Mouse (Mus musculus) embryo, embryonic 9.5 days (tissue): ENCODE results near the gene Wdtc1.

Source experiments
- DNase-seq: peaks from one replicate; pipeline ENCODE4 v3.0.0-alpha.2; 2017; ENCODE audit errors: extremely low spot score

Gene Wdtc1

DNA sequence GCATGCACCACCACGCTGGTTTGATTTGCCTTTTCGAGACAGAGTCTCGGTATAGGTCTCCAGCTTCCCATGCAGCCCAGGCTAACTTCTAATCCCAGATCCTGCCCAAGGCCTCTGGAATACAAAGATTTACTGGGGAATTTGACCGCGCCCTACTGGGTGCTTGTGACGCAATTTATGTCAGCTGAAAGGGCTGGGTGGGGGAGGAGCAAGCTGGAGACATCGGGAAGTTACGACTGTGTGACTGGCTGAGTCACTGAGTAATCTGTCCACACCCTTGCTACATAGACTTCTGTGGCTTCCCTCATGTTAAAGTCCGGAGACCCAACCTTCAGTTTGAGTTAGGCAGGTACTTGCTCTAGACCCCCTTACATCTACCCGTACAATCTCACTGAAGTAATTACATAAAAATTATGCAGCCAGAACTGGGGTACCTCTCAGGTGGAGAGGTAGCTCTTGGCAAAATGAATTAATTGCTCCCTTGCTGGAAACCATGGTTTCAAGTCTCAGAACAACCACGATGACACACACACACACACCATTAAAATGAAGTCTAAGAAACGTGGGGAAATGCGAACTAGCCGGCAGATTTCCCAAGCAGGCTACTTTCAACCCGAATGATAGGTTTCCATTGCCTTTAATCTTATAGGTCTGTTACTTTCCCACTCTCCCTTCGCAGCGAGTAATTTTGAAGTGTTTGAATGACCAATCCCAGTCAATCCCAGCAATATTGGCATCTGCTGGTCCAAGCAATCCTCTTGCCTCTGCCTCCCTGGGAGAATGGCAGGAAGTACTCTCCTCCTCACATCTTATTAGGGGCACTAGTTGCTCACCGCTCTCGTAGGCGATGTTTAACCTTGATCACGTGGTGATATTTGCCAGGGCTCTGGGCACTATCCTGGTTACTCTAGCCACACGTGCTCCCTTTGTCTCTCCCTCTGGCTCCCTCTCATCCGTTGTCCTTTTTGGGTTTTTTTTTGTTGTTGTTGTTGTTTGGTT, at the start of gene Wdtc1:
Wdtc1 (minus strand) TSS at position 115 of the 999 bp plus-strand sequence.
- no peak for DNase-seq

DNA sequence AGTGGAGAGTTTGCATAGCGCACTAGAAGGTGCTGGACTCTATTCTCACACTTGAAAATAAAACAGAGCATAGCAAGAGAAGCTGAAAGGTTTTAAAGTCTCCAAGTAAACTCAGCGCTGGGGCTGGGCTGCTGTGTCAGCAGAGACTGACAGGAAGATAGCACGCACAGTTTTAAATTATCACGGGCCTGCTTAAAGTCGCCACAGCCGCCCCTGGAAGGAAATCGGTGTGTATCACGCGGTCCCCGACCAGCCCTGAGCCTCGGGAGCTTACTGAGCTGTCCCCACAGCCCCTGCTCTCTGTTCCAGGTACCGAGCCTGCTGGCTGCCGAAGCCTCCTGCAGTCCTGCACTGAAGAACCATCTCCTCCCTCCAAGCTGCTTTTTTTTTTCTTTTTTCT, 48.7 kb upstream of the Wdtc1 start:
- DNase-seq = no peak

GRCm38 (mm10) chr4:133400098-133400497, 46.8 kb upstream of the Wdtc1 start:
- DNase-seq = no peak

DNA sequence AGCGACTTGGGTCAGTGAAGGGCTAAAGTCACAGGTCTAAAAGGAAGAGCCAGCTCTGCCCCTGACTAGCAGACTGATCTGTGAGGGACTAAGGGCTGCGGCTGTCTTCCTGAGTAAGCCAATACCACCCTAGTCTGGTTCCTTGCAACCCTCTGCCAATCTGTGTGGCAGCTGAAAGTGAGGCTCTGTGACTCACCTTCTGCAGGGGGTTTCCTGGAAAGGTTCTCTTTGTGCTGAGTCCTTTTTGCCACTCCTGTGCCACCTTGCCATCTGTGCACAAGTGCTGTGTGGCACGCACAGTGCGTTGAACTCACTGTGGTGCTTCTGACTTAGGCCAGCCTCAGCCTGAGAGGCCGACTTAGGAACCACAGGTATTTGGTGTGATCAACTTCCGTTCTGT, 46.2 kb upstream of the Wdtc1 start:
- no peak for DNase-seq

DNA sequence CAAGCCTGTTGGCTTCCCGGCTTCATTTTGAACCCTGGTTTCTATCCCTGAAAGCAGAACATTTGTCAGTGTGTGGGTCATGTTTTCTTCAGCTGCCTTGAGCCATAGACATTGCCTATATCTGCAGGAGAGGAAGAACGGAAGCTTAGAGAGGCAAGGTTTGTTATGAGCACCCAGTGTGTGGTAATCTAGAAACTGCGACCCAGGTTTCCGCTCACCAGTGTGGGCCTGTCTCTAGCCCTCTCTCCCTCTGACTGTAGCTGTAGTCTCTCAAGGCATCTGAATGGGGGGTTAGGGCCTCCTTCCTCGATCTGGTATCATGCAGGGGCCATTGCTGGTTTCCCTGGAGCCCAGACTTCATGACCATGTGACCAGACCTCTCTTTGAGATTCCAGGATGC, 45.3 kb upstream of the Wdtc1 start:
- no peak for DNase-seq

DNA sequence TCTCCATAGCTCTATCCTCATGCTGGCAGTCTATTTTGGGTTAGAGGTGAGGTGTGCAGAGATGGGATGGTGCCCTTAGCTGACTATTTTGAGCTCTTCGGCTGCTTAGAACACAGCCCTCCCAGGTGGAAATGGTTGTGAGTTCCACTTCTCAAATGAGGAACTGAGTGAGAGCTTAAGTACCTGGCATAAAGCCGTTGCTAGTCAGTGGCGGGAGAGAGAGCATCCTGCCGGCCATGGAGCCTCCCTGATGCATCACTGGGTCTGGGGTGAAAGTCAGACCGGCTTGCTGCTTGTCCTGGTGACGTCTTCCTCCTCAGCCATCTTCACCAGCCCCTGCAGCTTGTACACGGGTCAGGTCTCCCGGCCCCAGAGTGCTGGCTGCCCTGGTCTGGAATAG, 44.7 kb upstream of the Wdtc1 start:
- DNase-seq = no peak

GRCm38 (mm10) chr4:133397299-133397698, 44.0 kb upstream of the Wdtc1 start:
- DNase-seq = no peak

DNA sequence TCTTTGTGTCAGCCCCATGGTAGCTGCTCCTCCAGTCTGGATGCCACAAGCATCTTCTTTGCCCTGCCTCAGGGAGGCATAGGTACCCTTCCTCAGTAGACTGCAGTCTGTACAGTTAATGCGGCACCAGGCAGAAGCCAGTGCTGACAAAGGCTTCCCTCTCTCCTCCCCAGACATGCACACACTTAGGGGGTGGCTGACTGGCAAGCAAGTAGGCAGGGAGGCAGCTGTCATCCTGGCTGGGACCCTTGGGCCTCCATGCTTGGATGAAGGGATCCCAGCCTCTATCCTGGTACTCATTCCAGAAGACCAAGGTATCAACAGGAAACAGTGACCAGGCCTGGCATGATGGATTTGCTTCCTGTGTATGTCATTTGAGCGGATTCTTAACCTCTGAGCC, 42.8 kb upstream of the Wdtc1 start:
- DNase-seq = no peak

- no peak for DNase-seq
Observed at GRCm38 (mm10) chr4:133394981-133395573, 41.8 kb upstream of the Wdtc1 start.

DNA sequence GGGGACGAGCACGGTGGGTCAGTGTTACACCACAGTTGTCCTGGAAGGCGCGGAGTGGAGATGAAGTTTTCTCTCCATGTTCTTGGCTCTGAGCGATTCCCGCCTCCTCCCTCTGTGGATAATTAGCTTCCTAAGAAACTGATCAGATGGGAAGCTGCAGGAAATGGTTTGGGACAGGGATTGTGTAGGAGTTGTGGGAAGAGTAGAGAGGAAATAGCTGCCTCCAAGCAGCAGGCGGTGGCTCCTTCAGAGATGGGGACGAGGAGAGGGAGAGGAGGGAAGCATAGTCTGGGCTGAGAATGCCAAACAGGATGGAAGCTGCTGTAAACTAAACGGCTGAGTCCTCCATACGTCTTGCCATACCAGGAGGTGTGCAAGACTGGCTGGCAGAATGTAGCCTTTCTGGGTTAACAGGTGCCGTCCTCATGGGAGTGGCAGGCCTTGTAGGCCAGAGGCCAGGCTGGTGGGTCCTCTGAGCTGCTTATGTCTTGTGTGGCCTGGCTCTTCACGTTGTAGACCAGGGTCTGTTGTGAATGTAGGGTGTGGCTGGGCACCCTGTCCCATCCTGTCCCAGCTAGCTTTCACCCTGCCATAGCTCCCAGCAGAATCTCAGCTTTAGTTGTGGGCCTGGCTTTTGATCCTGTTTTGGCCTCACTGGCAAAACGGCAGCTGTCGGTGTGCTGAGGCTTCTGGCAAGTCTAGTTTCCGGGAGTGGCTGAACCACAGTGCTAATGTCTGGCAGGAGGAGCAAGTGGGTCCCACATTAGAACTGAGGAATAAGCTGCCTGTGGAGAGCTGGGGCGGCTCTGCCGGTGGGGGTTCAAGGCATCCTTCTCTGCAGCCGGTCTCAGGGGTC, 38.1 kb upstream of the Wdtc1 start:
- no peak for DNase-seq

- DNase-seq = no peak
Observed at GRCm38 (mm10) chr4:133390585-133390984, 37.3 kb upstream of the Wdtc1 start.

GRCm38 (mm10) chr4:133390042-133390441, 36.8 kb upstream of the Wdtc1 start:
- no peak for DNase-seq

DNA sequence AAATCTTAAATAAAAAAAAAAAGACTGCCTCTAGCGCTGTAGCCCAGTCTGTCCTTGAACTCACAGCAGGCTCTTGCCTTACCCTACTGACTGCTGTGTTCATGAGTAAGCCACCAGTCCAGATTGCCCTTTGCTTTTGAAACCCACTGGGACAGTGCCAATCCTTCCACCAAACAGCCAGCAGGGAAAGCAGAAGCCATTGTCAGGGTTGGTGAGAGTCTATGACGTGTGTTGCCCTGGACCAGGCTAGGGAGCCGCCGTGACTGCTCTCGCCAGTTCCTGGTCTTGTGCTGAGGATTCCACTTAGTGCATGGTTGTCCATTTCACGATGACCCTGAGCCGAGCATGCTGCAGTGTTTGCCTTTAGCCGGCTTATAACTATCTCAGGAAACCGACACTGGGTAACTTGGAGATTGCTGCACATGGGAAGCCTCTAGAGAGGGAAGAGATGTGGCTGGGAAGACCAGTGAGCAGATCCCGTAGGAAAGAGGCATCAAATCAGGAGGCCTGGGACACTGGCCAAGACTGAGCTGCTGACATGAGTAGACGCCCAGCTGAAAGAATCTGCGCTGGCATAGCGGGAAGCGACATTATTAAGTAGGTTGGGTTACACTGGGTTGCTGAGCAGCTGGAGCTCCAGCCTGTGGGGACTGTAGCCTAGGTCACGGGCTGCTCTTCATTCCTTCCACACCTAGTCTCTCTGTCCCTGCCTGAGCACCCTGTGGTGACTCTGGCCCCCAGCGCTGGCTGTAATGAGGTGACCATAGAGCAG, 35.7 kb upstream of the Wdtc1 start:
- no peak for DNase-seq

DNA sequence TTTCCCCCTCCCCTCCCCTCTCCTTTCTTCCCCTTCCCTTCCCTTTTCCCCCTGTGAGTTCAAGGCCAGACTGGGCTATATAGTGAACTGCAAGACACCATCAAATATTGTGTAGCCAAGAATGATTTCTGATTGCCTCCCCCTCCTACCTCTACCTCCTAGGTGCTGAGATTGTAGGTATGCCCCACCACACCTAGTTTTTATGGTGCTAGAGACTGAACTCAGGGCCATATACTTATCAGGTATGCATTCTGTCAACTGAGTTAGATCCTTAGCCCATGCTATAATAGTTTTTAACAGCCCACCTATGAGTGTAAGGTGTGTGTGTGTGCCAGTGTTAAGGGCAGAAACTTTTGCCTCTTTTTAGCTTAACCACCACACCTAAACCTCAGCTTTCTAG, 33.8 kb upstream of the Wdtc1 start:
- DNase-seq = no peak

- DNase-seq = no peak
Observed at GRCm38 (mm10) chr4:133386061-133386797, 32.9 kb upstream of the Wdtc1 start.

- DNase-seq = no peak
Observed at GRCm38 (mm10) chr4:133381141-133381540, 27.9 kb upstream of the Wdtc1 start.

DNA sequence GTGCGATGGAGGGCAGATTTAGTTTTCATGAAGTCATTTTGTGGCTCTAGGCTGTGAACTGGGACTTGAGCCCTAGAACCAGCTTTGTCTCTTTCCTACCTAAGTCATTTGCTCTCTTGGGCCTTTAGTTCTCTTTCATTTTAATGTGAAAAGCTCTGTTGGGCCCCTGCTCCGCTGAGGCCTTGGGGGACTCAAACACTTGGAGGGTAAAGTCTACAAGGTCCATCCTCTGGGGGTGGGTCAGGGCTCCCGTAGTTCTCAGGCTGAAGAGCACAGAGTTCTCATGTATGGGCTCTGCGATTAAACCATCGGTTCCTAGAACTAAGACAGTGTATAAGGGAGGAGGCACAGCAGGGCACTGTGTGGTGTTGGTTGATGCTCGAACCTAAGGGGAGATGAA, 27.3 kb upstream of the Wdtc1 start:
- DNase-seq = no peak

DNA sequence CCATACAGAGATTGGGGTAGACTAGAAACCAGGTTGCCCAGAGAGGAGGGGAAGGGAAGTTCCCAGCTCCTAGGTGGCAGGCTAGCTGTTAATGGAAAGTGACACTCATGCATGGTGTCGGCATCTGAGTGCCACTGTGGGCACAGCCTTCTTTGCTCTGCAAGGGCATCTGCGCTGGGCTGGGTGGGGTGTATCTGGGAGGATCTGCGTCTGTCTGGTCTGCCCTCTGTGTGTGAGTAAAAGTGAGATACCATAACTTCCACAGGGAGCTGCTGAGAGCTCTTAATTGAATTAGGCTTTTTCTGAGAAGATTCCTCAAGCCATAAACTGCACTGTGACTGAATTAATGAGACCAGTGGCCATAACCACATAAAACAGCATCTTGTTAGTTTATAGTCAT, 26.6 kb upstream of the Wdtc1 start:
- no peak for DNase-seq

DNA sequence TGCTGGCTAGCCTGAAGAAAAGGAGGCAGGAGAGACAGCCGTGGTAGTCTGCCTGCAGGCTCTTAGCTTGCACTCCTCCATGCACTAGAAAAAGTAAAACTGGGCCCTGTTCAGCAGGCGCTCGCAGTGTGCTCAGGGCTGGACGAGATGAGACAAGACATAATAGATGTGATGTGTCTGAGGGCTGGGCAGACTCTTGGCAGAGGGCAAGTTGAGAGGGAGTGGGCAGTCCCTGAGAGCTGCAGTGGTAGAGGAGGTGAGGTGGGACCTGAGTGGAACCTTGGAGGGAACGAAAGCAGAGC, 25.7 kb upstream of the Wdtc1 start:
- DNase-seq = no peak

DNA sequence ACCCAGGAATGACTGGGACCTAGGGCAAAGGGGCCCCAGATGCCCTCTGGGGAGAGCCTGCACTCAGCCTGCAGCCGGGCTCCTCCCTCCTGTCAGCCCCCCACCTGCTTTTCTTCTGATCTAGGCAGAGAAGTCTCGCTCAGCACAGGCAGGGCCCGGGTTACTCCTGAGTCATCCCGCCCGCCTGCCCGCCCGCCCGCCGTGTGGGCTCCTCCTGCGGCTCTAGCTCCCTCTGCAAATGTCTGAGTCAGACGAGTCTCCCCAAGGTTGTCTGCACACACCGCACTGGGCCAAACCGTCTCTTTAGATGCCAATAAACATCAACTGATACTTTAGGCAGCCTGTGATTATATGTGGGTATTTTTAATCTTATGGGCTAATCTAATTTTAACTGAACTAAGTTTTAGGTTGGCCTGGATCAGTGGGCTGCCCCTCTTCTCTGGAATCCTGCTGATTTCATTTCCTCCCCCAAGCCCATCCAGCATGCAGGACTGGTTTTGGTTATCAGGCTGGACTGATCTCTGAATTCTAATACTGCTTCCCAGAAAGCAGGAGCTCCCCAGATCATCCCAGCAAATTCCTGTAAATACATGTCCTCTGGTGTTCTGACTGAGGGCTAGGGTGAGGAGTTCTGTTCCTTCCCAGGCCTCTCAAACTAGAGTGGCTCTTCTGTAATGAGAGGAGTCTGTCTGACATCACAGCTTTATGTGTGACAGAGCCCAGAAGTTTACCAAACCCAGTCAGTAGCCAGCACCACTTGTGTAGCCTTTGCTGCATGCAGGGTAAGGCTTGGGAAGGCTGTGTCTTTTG, 25.2 kb upstream of the Wdtc1 start:
- DNase-seq = peak; percentile 66
